8 mouse cellular contexts compared by ENCODE assay signal in genomic region chr7:12479009-12479346, GRCm38 (mm10). TPM values are rescaled to one million over a fixed set of nuclear protein-coding genes. Genes with fewer than 3 reads are reported as not detected.
DNase-seq lines count a peak whose midpoint lies in the region; ATAC-seq and TF ChIP-seq lines count a peak whose summit lies in the region.

No protein-coding gene starts in this region.

- no peak for TF ChIP-seq POLR2A in lung, adult 2 months (IDR thresholded peaks at IDR 0.05; ENCODE audit: borderline replicate concordance, extremely low read depth, low read depth, low read length)
- TF ChIP-seq POLR2A in cortical plate, adult 2 months (IDR thresholded peaks at IDR 0.05; ENCODE audit: extremely low read depth, insufficient read depth, low read length): no peak

- H3K27ac ChIP-seq in cortical plate, adult 2 months (ENCODE audit: insufficient read depth, low read length): no peak overlapping the region
- no peak overlapping the region for H3K27ac ChIP-seq in intestine, embryonic 15.5 days
- peak overlapping the region; percentile 80 for H3K27ac ChIP-seq in neural tube, embryonic 14.5 days (ENCODE audit: low read depth, low read length)

- WGBS in lung, adult 2 months: 3% methylated on average over 8 of the region's 8 CpGs
- whole genome bisulfite sequencing in intestine, embryonic 15.5 days: 2% methylated on average over 7 of the region's 8 CpGs
- WGBS in neural tube, embryonic 14.5 days: 2% methylated on average over 7 of the region's 8 CpGs

- H3K4me1 ChIP-seq in lung, adult 2 months (ENCODE audit: control insufficient read depth, insufficient read depth, low read length): peaks cover 4% of the 10 kb centered on the region; the same call in 1 of the 2 replicates
- no peaks in the 10 kb centered on the region for H3K4me1 ChIP-seq in cortical plate, adult 2 months (ENCODE audit: control insufficient read depth, insufficient read depth, low read length)
- no peaks in the 10 kb centered on the region for H3K4me1 ChIP-seq in intestine, embryonic 15.5 days (replicated peaks)
- H3K4me1 ChIP-seq in neural tube, embryonic 14.5 days (ENCODE audit: control insufficient read depth, insufficient read depth, low read length): no peaks in the 10 kb centered on the region

- H3K4me3 ChIP-seq in lung, adult 2 months (replicated peaks; ENCODE audit: extremely low read depth, low read depth, low read length): peak overlapping the region; percentile 96
- H3K4me3 ChIP-seq in cortical plate, adult 2 months (ENCODE audit: insufficient read depth, low read length): peak overlapping the region; percentile 61
- peak overlapping the region; percentile 87 for H3K4me3 ChIP-seq in intestine, embryonic 15.5 days (replicated peaks)
- peak overlapping the region; percentile 86 for H3K4me3 ChIP-seq in neural tube, embryonic 14.5 days (ENCODE audit: low read depth, low read length)

- no peak for DNase-seq in lung, adult 2 months
- no peak for DNase-seq in lung, postnatal 10 days
- DNase-seq in right cerebral cortex, adult 18-20 months: no peak
- DNase-seq in testis, postnatal 14 days (ENCODE audit: low spot score): no peak
- DNase-seq in lung, postnatal 14 days: no peak

- peak overlapping the region; percentile 92 for H3K9ac ChIP-seq in intestine, embryonic 15.5 days
- peak overlapping the region; percentile 97 for H3K9ac ChIP-seq in neural tube, embryonic 14.5 days (replicated peaks; ENCODE audit: low read depth, low read length)

- no peak for TF ChIP-seq CTCF in lung, adult 2 months (IDR thresholded peaks at IDR 0.05; ENCODE audit: insufficient read depth, low read length)
- TF ChIP-seq CTCF in cortical plate, adult 2 months (IDR thresholded peaks at IDR 0.05; ENCODE audit: extremely low read depth, insufficient read depth, low read length): no peak

- peaks cover 32% of the 10 kb centered on the region for H3K36me3 ChIP-seq in intestine, embryonic 15.5 days
- H3K36me3 ChIP-seq in neural tube, embryonic 14.5 days (ENCODE audit: control insufficient read depth, insufficient read depth, low read length): peaks cover 38% of the 10 kb centered on the region

- no peaks in the 10 kb centered on the region for H3K9me3 ChIP-seq in intestine, embryonic 15.5 days
- peaks cover 6% of the 10 kb centered on the region for H3K9me3 ChIP-seq in neural tube, embryonic 14.5 days (ENCODE audit: control insufficient read depth, low read length)

- ATAC-seq in intestine, embryonic 15.5 days: no peak
- ATAC-seq in neural tube, embryonic 14.5 days (ENCODE audit: low read depth): peak; percentile 9; the same call in 1 of the 2 replicates

- H3K27me3 ChIP-seq in intestine, embryonic 15.5 days (replicated peaks): no peaks in the 10 kb centered on the region
- H3K27me3 ChIP-seq in neural tube, embryonic 14.5 days (ENCODE audit: control insufficient read depth, insufficient read depth, low read length): no peaks in the 10 kb centered on the region

- H3K4me2 ChIP-seq in intestine, embryonic 15.5 days (replicated peaks): peak overlapping the region; percentile 54
- peak overlapping the region; percentile 70 for H3K4me2 ChIP-seq in neural tube, embryonic 14.5 days (ENCODE audit: low read depth, low read length)

RNA-seq across cellular contexts. Expression of gene Zfp606, which starts 0.9 kb away (rescaled TPM):
- polyA plus RNA-seq in lung, adult 2 months (2012; rRNA removed): 2.8 and 3.3 TPM in 2 replicates
- 7.0 and 8.0 TPM in 2 replicates for polyA plus RNA-seq in cortical plate, adult 2 months (2012; rRNA removed)
- 13.4 and 16.4 TPM in 2 replicates for polyA plus RNA-seq in intestine, embryonic 15.5 days (2015; fragmentation: Nextera tagmentation; extraction: Ambion mirVana)
- polyA plus RNA-seq in neural tube, embryonic 14.5 days (2014; fragmentation: Nextera tagmentation; extraction: Ambion mirVana): 44.7 and 50.7 TPM in 2 replicates

RNA-seq across cellular contexts. Expression of gene 2900092C05Rik, which starts 33.3 kb away (rescaled TPM):
- not detected in 2 replicates for polyA plus RNA-seq in lung, adult 2 months (2012; rRNA removed)
- polyA plus RNA-seq in cortical plate, adult 2 months (2012; rRNA removed): not detected in 2 replicates
- polyA plus RNA-seq in intestine, embryonic 15.5 days (2015; fragmentation: Nextera tagmentation; extraction: Ambion mirVana): not detected in 2 replicates
- polyA plus RNA-seq in neural tube, embryonic 14.5 days (2014; fragmentation: Nextera tagmentation; extraction: Ambion mirVana): not detected in 2 replicates

RNA-seq across cellular contexts. Expression of gene Zfp551, which starts 56.4 kb away (rescaled TPM):
- polyA plus RNA-seq in lung, adult 2 months (2012; rRNA removed): 0.51 and 0.81 TPM in 2 replicates
- polyA plus RNA-seq in cortical plate, adult 2 months (2012; rRNA removed): 3.0 and 3.2 TPM in 2 replicates
- 3.1 and 3.2 TPM in 2 replicates for polyA plus RNA-seq in intestine, embryonic 15.5 days (2015; fragmentation: Nextera tagmentation; extraction: Ambion mirVana)
- polyA plus RNA-seq in neural tube, embryonic 14.5 days (2014; fragmentation: Nextera tagmentation; extraction: Ambion mirVana): 12.0 and 12.9 TPM in 2 replicates
